Mouse (Mus musculus): ENCODE data around the gene Abhd16a.

Abhd16a gene

GRCm38 (mm10) chr17:35060071-35060470 is 29.0 kb upstream of the Abhd16a start:
- no peak for DNase-seq

GRCm38 (mm10) chr17:35060737-35061297 is 28.2 kb upstream of the Abhd16a start:
- DNase-seq: no peak

GRCm38 (mm10) chr17:35061299-35061698 is 27.8 kb upstream of the Abhd16a start:
- DNase-seq: no peak

- no peak for DNase-seq
These were observed 25.6 kb upstream of the Abhd16a start for GRCm38 (mm10) chr17:35063466-35063865.

- DNase-seq: no peak
These were observed 24.6 kb upstream of the Abhd16a start for GRCm38 (mm10) chr17:35064378-35064877.

GRCm38 (mm10) chr17:35064951-35065947 is 23.8 kb upstream of the Abhd16a start, which contains the start of gene Ly6g6c:
Gene Ly6g6c, plus strand, starts transcription at chr17:35065388.
- DNase-seq: peak; percentile 42

GRCm38 (mm10) chr17:35066084-35066483 is 23.0 kb upstream of the Abhd16a start, which contains the start of gene Mpig6b:
Gene Mpig6b, minus strand, starts transcription at chr17:35066184.
- DNase-seq: no peak

GRCm38 (mm10) chr17:35068213-35068914 is 20.7 kb upstream of the Abhd16a start:
- no peak for DNase-seq

GRCm38 (mm10) chr17:35070556-35071229 is 18.4 kb upstream of the Abhd16a start:
- DNase-seq: peak; percentile 80

GRCm38 (mm10) chr17:35071454-35071853 is 17.6 kb upstream of the Abhd16a start:
- no peak for DNase-seq

GRCm38 (mm10) chr17:35074097-35074496 is 15.0 kb upstream of the Abhd16a start:
- peak; percentile 61 for DNase-seq

- DNase-seq: no peak
These were observed 12.4 kb upstream of the Abhd16a start, which contains the start of gene Ly6g6e for GRCm38 (mm10) chr17:35076507-35077176. Gene Ly6g6e, plus strand, starts transcription at chr17:35076902.

GRCm38 (mm10) chr17:35077285-35077684 is 11.8 kb upstream of the Abhd16a start:
- no peak for DNase-seq

GRCm38 (mm10) chr17:35077786-35078233 is 11.3 kb upstream of the Abhd16a start, which contains the start of gene Ly6g6d:
Gene Ly6g6d, minus strand, starts transcription at chr17:35078065.
- no peak for DNase-seq

GRCm38 (mm10) chr17:35079778-35080177 is 9.3 kb upstream of the Abhd16a start:
- DNase-seq: no peak

GRCm38 (mm10) chr17:35080248-35080647 is 8.8 kb upstream of the Abhd16a start:
- DNase-seq: no peak

GRCm38 (mm10) chr17:35080710-35081109 is 8.4 kb upstream of the Abhd16a start:
- no peak for DNase-seq

- DNase-seq: no peak
These were observed 6.1 kb upstream of the Abhd16a start for GRCm38 (mm10) chr17:35082841-35083576.

- DNase-seq: no peak
These were observed 5.0 kb upstream of the Abhd16a start for GRCm38 (mm10) chr17:35083929-35084497.

- no peak for DNase-seq
These were observed 3.7 kb upstream of the Abhd16a start, which contains the start of gene Ly6g6f for GRCm38 (mm10) chr17:35085208-35085865. Gene Ly6g6f, minus strand, starts transcription at chr17:35085610.

All from thymus, postnatal 14 days (tissue).